In the genomic region with DNA sequence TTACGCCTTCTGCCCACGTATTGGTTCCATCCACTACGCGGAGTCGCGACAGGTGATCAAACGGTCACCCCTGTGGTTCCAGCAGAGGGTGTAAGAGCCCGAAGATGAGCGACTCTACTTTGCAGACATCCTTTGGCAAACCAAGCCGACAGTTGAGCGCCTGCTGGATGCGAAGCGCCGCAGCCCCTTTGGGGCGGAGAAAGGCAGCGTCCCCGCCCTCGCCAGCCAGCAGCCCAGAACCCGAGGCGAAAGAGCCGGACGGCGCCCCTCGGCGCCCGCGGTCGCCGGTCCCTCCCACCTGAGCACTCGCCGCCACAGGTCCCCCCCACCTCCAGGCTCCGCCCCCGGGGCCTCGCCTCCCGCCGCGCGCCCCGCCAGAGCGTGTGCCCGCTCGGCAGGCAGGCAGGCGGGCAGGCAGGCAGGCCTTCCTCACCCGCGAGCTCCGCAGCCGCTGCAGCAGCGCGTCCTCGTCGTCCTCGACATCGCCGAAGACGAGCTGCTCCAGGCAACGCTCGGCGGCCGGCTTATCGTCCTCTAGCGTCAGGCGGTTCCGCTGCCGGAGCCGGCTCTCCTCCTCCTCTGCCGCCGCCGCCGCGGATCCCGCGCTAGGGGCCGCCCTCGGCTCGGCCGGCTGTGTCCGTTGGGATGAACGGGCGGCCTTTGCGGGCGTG, we compare ENCODE assay signal across 8 mouse cellular contexts. TPM values are rescaled to one million over a fixed set of nuclear protein-coding genes. Genes with fewer than 3 reads are reported as not detected.
DNase-seq lines count a peak whose midpoint lies in the region; ATAC-seq lines count a peak whose summit lies in the region.

No protein-coding gene starts in this region.

- H3K9ac ChIP-seq in limb, embryonic 13.5 days: peak overlapping the region; percentile 96
- H3K9ac ChIP-seq in midbrain, embryonic 13.5 days (replicated peaks): peak overlapping the region; percentile 91

- H3K36me3 ChIP-seq in limb, embryonic 13.5 days: peaks cover 23% of the 10 kb centered on the region
- H3K36me3 ChIP-seq in midbrain, embryonic 13.5 days: peaks cover 11% of the 10 kb centered on the region

- peaks cover 27% of the 10 kb centered on the region for H3K4me1 ChIP-seq in limb, embryonic 13.5 days
- peaks cover 41% of the 10 kb centered on the region for H3K4me1 ChIP-seq in midbrain, embryonic 13.5 days (replicated peaks)

- peak overlapping the region; percentile 91 for H3K4me2 ChIP-seq in limb, embryonic 13.5 days (replicated peaks)
- H3K4me2 ChIP-seq in midbrain, embryonic 13.5 days (replicated peaks): peak overlapping the region; percentile 69

- ATAC-seq in activated CD4-positive, CD25-positive, alpha-beta regulatory T cell, adult 4 months: peak; percentile 58
- peak; percentile 39 for ATAC-seq in limb, embryonic 13.5 days (ENCODE audit: low FRiP score, low read depth)
- ATAC-seq in midbrain, embryonic 13.5 days: peak; percentile 59

- peak overlapping the region; percentile 93 for H3K27ac ChIP-seq in limb, embryonic 13.5 days
- H3K27ac ChIP-seq in midbrain, embryonic 13.5 days: peak overlapping the region; percentile 96

- no peaks in the 10 kb centered on the region for H3K27me3 ChIP-seq in limb, embryonic 13.5 days
- no peaks in the 10 kb centered on the region for H3K27me3 ChIP-seq in midbrain, embryonic 13.5 days

- under 1% methylated on average over 50 of the region's 81 CpGs for WGBS in limb, embryonic 13.5 days
- WGBS in midbrain, embryonic 13.5 days: under 1% methylated on average over 76 of the region's 81 CpGs

- intact Hi-C loops in gastrocnemius, postnatal 36 days (cut with DNase I): no loop called here

- no peaks in the 10 kb centered on the region for H3K9me3 ChIP-seq in limb, embryonic 13.5 days
- no peaks in the 10 kb centered on the region for H3K9me3 ChIP-seq in midbrain, embryonic 13.5 days

- peak; percentile 74 for DNase-seq in 3T3-L1 (ENCODE audit: low read depth, low spot score)
- DNase-seq in embryo, embryonic 10.5 days (ENCODE audit: low spot score): peak; percentile 59
- DNase-seq in gastrocnemius, postnatal 36 days: peak; percentile 21 to 28
- DNase-seq in kidney, adult 11 months: peak; percentile 45
- DNase-seq in spleen, postnatal 14 days (ENCODE audit: low spot score in 2 of 2): peak; percentile 51 to 60

- H3K4me3 ChIP-seq in limb, embryonic 13.5 days: peak overlapping the region; percentile 96
- peak overlapping the region; percentile 98 for H3K4me3 ChIP-seq in midbrain, embryonic 13.5 days (replicated peaks)

RNA-seq across cellular contexts. Expression of a gene that starts 0.5 kb away (rescaled TPM):
- 10 to 100 TPM; 15.5 to 16.5 TPM for polyA plus RNA-seq in activated CD4-positive, CD25-positive, alpha-beta regulatory T cell, adult 4 months (2017; shearing (Covaris generic))
- 1 to 10 TPM; 7.6 to 7.8 TPM for total RNA-seq in gastrocnemius, postnatal 36 days (2021)
- 28.6 and 28.8 TPM in 2 replicates for polyA plus RNA-seq in limb, embryonic 13.5 days (2015; fragmentation: Nextera tagmentation; extraction: Ambion mirVana)
- polyA plus RNA-seq in midbrain, embryonic 13.5 days (2015; fragmentation: Nextera tagmentation; extraction: Ambion mirVana): 31.3 and 31.7 TPM in 2 replicates

RNA-seq across cellular contexts. Expression of a gene that starts 0.6 kb away (rescaled TPM):
- polyA plus RNA-seq in activated CD4-positive, CD25-positive, alpha-beta regulatory T cell, adult 4 months (2017; shearing (Covaris generic)): 10 to 100 TPM; 24.9 to 27.0 TPM
- total RNA-seq in gastrocnemius, postnatal 36 days (2021): 10 to 100 TPM in 1 of 2 experiments, 1 to 10 TPM in 1; 8.7 to 10.4 TPM
- polyA plus RNA-seq in limb, embryonic 13.5 days (2015; fragmentation: Nextera tagmentation; extraction: Ambion mirVana): 40.3 and 43.4 TPM in 2 replicates
- 43.4 and 44.4 TPM in 2 replicates for polyA plus RNA-seq in midbrain, embryonic 13.5 days (2015; fragmentation: Nextera tagmentation; extraction: Ambion mirVana)

Comparison
In these comparisons a context has a peak if more than half of its experiments do, and no peak if none do; other contexts are left out.
1. Peak in every context shown above with its lines: DNase-seq, ATAC-seq, H3K4me3 ChIP-seq and H3K27ac ChIP-seq.